In the genomic region with DNA sequence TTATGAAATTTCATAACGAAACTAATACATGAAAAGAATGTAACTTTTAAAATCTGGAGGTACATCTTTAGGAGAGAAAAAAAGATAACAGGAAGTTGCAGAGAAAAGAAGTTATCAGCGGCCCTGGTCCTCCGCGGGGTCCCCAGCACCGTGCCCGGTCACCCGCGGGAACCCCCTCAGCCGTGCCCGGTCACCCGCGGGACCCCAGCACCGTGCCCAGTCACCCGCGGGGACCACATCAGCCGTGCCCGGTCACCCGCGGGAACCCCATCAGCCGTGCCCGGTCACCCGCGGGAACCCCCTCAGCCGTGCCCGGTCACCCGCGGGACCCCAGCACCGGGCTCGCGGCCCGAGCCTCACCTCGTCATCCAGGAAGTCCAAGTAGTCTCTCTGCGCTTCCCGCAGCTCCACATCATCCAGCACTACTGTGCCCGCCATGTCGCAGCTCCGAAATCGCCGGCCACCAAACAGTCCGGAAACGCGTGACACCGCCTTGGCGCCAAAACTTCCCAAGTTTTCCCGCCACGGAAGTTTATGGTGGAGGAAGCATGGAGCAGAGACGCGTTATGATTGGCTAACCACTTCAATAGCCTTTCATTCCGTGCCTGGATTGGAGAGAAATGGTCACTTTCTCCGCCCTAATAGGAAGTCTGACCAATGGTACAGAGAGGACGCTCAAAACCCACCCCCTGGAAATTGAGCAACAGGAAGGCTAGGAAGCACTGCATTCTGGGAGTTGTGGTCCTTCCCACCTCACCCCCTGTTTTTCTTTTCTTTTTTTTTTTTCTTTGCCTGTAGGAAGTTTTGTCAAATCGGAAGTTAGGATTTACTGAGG, we compare ENCODE assay signal across 8 mouse cellular contexts. TPM values are rescaled to one million over a fixed set of nuclear protein-coding genes. Genes with fewer than 3 reads are reported as not detected.
DNase-seq lines count a peak whose midpoint lies in the region; ATAC-seq lines count a peak whose summit lies in the region.

Mcm3 (minus strand) TSS at position 542 of the 835 bp plus-strand sequence.

- WGBS in hindbrain, embryonic 14.5 days = under 1% methylated on average over 52 of the region's 52 CpGs

- no peaks in the 10 kb centered on the region for H3K36me3 ChIP-seq in hindbrain, embryonic 14.5 days (replicated peaks; ENCODE audit: control insufficient read depth, insufficient read depth)

- ATAC-seq in hindbrain, embryonic 14.5 days (ENCODE audit: low FRiP score) = peak; percentile 100

- H3K4me2 ChIP-seq in hindbrain, embryonic 14.5 days (replicated peaks) = peak within 1 kb of the TSS; percentile 67

- peak within 1 kb of the TSS; percentile 44 for H3K4me3 ChIP-seq in hindbrain, embryonic 14.5 days (replicated peaks; ENCODE audit: low read length)

- no peaks in the 10 kb centered on the region for H3K27me3 ChIP-seq in hindbrain, embryonic 14.5 days (ENCODE audit: control insufficient read depth, insufficient read depth, low read length)

- peak within 1 kb of the TSS; percentile 32; the same call in 1 of the 2 replicates for H3K9ac ChIP-seq in hindbrain, embryonic 14.5 days

- H3K4me1 ChIP-seq in hindbrain, embryonic 14.5 days (replicated peaks; ENCODE audit: control insufficient read depth, insufficient read depth, low read length) = 0 out of 2 replicates have a peak, but pooled peaks cover 3% of the 10 kb centered on the region

- DNase-seq in R1 (ENCODE audit: low read depth, low spot score) = peak; percentile 100
- DNase-seq in cerebellum, postnatal 25 days = peak; percentile 77 to 85
- DNase-seq in frontal cortex, postnatal 25 days (ENCODE audit: low spot score in 2 of 2) = peak; percentile 56 to 77
- DNase-seq in hindbrain, embryonic 14.5 days (ENCODE audit: low spot score) = peak; percentile 93
- DNase-seq in layer of hippocampus, postnatal 36 days = peak; percentile 82 to 83
- peak; percentile 98 for DNase-seq in lung, postnatal 36 days
- DNase-seq in retina, postnatal 1 day = peak; percentile 99
- peak; percentile 66 to 87 for DNase-seq in urinary bladder, adult 18-20 months (ENCODE audit: low spot score in 2 of 2)

- H3K9me3 ChIP-seq in hindbrain, embryonic 14.5 days (ENCODE audit: control insufficient read depth, low read length) = no peaks in the 10 kb centered on the region

- no peak within 1 kb of the TSS for H3K27ac ChIP-seq in hindbrain, embryonic 14.5 days

RNA-seq across cellular contexts. Expression of gene Mcm3, which starts in this region (rescaled TPM):
- 20.4 and 23.8 TPM in 2 replicates for polyA plus RNA-seq in hindbrain, embryonic 14.5 days (2014; fragmentation: Nextera tagmentation; extraction: Ambion mirVana)
- 1 to 10 TPM; 4.4 TPM for total RNA-seq in layer of hippocampus, postnatal 36 days (2021)
